Mouse (Mus musculus) bone marrow, adult 2 months (tissue): ENCODE data around the gene Cdc42se1. TPM values are rescaled to one million over a fixed set of nuclear protein-coding genes. Genes with fewer than 3 reads are reported as not detected.

Experiments
- H3K27ac ChIP-seq: fragments of 200-500 bp; 2 replicates; pipeline ENCODE4 v1.5.1; 2012; ENCODE audit warnings: low read depth, mild to moderate bottlenecking, control low read depth, inconsistent platforms, low read length; ENCODE audit not compliant: control insufficient read depth, poor library complexity, insufficient read depth
- H3K4me1 ChIP-seq: fragments of 200-500 bp; 2 replicates; pipeline ENCODE4 v1.6.1; 2011; ENCODE audit warnings: low read length; ENCODE audit not compliant: control insufficient read depth, insufficient read depth
- H3K4me3 ChIP-seq: fragments of 200-500 bp; replicated peaks from 2 replicates; pipeline ENCODE3; 2011; ENCODE audit warnings: mild to moderate bottlenecking, low read depth, low read length, control low read depth; ENCODE audit not compliant: control insufficient read depth
- CTCF ChIP-seq: fragments of 200-500 bp; IDR thresholded peaks from 2 replicates; pipeline ENCODE4 v1.5.1; 2011; ENCODE audit warnings: low read length, control low read depth; ENCODE audit not compliant: control insufficient read depth, insufficient read depth
- POLR2A ChIP-seq: fragments of 200-500 bp; IDR thresholded peaks from 2 replicates; pipeline ENCODE4 v1.6.1; 2011; ENCODE audit warnings: low read depth, mild to moderate bottlenecking, control low read depth, low read length, borderline replicate concordance; ENCODE audit not compliant: control insufficient read depth
- WGBS: fragments of 180-500 bp; shearing (Covaris S2); methylation state at CpG from one replicate; pipeline ENCODE4 v1.1.7; 2018; 5-methylcytosine and 5-hydroxymethylcytosine counted together
- polyA plus RNA-seq: library from polyadenylated mRNA; stranded (reverse); fragments of >200 nt; gene quantifications from 2 replicates; pipeline ENCODE4 v1.2.4, GENCODE M21; 2011; ENCODE audit warnings: low replicate concordance; ENCODE audit not compliant: missing spikeins, insufficient read depth, insufficient read length

Gene Cdc42se1
- polyA plus RNA-seq, 1 experiment, result 54.7 TPM

DNA sequence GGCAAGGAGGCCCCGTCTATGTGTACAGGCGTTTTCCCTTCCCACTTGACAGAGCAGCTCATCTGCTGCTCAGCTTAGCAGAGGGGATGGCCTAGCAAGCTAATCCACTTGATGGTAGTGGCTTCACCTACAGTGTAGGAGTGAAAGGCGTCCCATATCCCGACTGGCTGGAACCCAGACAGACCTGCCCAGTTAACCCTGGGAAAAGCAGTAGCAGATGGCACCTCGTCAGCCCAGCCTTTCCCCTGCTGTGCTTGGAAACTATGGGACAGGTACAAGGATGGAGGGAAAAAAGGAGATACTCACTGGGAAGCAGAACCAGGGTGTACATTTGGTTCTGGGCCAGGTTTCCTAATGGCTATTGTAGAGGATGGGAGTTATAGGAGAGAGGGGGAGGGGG is 21.8 kb downstream of the Cdc42se1 start:
- Histone ChIP-seq H3K4me3 (no peak overlapping the region), H3K4me1 (no peaks in the 10 kb centered on the region; the same call in none of the 2 replicates), H3K27ac (no peak overlapping the region)
- TF ChIP-seq CTCF, result no peak
- no peak for TF ChIP-seq POLR2A
- 86% methylated on average over 5 of the region's 5 CpGs for WGBS

DNA sequence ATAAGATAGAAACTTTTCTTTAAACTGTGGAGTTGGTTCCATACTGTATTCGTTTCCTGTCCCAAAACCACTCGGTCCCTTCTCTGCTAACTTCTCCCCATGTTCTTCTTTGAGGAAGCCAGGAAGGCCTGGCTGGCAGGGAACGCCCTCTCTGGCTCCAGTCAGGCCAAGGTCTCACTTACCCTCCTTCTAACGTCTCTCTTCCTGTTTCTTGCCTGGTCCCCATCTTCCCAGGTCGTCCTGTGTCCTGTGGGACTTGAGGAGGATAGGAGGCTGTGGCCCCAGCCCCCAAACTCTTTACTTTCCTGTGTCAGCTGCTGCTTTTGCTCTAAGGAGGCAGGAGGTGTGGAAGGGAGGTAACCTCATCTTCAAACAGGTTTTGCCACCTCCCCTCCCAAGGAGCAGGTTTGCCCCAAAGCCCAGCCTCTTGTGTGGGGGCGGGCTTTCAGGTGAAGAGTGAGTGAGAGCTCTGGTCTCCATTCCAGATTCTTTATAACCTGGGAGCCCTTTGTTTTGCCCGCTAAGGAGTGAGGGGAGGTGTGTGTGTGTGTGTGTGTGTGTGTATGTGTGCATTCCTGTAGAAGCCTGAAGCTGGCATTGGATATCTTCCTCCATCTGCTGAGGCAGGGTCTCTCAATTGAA is 22.4 kb downstream of the Cdc42se1 start, which contains the start of gene Bnipl:
Gene Bnipl (minus strand): TSS at position 411 of the 642 bp plus-strand sequence.
- WGBS, result 51% methylated on average over 7 of the region's 7 CpGs
- Histone ChIP-seq H3K4me3 (no peak within 1 kb of the TSS), H3K27ac (no peak within 1 kb of the TSS), H3K4me1 (no peaks in the 10 kb centered on the region; the same call in none of the 2 replicates)
- TF ChIP-seq POLR2A (no peak), CTCF (no peak)

DNA sequence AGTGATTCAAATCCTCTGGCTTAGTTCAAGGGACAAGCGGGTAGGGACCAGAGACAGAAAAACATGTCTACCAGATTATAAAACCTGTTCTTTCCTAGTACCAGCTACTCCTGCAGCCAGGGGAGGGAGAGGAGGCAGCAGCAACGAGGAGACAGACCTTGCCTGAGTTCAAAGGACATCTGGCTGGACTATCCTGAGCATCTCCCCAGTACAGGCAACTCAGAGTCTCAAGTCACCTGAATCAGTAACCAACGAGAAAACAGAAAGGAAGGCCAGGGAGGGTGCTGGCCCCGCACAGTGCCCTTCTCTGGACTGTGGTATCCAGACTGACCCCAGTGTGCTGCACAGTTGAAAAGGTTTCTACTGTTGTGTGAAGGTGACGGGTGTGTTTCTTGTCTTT is 28.4 kb downstream of the Cdc42se1 start:
- no peak for TF ChIP-seq CTCF
- no peak for TF ChIP-seq POLR2A
- 86% methylated on average over 5 of the region's 5 CpGs for WGBS
- Histone ChIP-seq H3K4me3 (no peak overlapping the region), H3K27ac (no peak overlapping the region), H3K4me1 (no peaks in the 10 kb centered on the region)

DNA sequence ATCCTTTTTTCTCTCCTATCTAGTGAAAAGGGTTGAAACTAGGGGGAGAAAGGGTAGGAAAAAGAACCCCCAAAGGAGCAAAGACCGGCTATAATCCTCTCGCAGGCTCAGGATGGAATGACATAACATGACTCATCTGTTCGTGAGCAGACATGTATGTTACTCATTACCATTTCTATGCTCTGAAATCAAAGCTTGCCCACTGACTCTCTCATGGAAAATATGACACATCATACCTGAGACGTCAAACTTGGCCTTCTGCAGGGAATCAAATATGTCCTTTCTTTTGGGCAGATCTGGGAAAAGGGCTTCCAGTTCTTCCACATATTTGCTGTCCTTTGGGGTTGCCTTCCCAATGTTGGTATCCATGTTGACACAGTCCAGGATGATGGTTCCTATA is 33.4 kb downstream of the Cdc42se1 start:
- whole genome bisulfite sequencing, result 87% methylated on average over 4 of the region's 4 CpGs
- Histone ChIP-seq H3K4me3 (no peak overlapping the region), H3K4me1 (peaks cover 2% of the 10 kb centered on the region), H3K27ac (no peak overlapping the region)
- TF ChIP-seq POLR2A (no peak), CTCF (no peak)

DNA sequence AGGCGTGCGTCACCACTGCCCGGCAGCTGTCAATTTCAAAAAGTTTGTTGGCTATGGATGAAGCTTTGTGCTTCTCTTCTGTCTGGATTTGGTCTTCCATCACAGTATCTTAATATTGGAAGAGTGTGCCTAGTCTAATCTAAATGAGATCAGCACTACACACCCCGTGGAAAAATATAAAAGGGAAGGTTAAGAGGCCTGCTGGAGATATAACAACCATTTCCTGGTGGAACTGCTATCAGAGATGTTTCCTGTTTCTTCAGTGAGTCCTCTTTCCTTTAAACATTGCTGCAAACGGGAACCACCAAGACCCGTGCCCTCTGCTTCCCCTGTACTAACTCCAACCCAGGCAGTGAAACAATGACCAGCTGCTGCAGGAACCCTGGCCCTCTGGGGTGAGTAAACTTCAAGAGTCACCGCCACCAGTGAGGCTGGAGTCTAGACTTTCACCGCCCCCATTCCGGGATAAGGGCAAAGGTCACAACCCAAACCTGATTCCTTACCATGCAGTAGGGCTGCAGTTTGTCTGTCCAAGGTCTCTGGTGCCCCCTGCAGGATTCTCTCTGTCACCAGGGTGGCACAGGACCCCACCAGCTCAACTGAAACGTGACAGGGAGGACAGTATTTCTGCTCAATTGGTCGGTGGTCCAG is 34.7 kb downstream of the Cdc42se1 start:
- 29% methylated on average over 11 of the region's 11 CpGs for WGBS
- H3K4me1 ChIP-seq, result peaks cover 2% of the 10 kb centered on the region
- no peak overlapping the region for H3K4me3 ChIP-seq
- no peak overlapping the region for H3K27ac ChIP-seq
- no peak for TF ChIP-seq POLR2A
- TF ChIP-seq CTCF, result peak; percentile 92

DNA sequence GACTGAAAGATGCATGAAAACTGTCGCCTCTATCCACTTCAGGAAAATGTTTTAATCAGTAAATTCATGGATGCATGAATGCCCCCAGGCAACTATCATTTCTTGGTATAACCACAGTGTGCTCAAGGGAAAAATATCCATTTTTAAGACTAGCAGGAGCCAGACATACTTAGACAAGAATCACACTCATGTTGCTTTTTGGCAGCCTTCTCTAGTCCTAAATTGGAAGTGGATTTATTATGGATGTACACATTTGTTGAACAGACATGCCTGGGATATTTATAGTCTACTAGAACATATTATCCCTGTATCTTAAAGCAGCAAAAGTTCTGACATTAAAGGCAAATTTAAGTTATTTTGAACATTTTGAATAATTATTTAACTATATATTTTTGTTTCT is 36.2 kb downstream of the Cdc42se1 start:
- no peak for TF ChIP-seq CTCF
- no peak for TF ChIP-seq POLR2A
- Histone ChIP-seq H3K4me1 (peaks cover 2% of the 10 kb centered on the region), H3K4me3 (no peak overlapping the region), H3K27ac (no peak overlapping the region)
- 83% methylated on average over 1 of the region's 1 CpGs for whole genome bisulfite sequencing

DNA sequence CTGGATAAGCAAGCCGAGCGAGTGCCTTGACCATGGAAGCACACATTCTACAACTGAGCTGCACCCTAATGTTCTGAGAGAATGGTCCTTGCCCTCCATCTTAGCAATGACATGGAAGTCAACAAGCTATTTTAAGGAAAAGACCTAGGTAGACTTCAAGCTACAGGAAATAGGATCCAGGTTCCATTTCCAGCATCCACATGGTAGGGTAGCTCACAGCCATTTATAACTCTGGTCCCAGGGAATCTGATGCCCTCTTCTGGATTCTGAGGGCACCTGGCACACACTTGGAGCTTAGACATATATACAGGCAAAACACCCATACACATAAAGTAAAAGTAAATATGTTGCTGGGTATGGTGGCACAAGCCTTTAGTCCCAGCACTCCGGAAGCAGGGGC is 37.5 kb downstream of the Cdc42se1 start:
- H3K4me1 ChIP-seq, result peaks cover 2% of the 10 kb centered on the region
- no peak overlapping the region for H3K27ac ChIP-seq
- H3K4me3 ChIP-seq, result no peak overlapping the region
- WGBS, result 93% methylated on average over 3 of the region's 3 CpGs
- TF ChIP-seq POLR2A (no peak), CTCF (no peak)

DNA sequence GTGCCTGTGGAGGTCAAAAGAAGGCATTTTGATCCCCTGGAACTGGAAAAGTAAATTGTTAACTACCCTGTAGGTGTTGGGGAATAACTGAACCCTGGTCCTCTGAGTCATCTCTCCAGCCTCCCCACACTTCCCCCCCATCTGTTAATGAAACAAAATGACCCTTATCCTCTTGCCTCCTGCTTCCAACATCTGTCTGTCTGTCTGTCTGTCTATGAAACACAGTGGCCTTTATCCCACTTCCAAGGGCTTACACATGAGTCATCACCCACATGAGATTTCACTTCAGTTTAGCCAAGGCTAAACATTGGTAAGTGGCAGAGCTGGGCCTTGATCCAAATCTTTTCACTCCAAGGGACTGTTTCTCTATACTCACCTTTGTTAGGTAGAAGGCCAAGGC is 39.3 kb downstream of the Cdc42se1 start:
- Histone ChIP-seq H3K4me3 (no peak overlapping the region), H3K4me1 (peaks cover 2% of the 10 kb centered on the region), H3K27ac (no peak overlapping the region)
- TF ChIP-seq POLR2A, result no peak
- TF ChIP-seq CTCF, result no peak
